Mouse (Mus musculus) granulocyte monocyte progenitor cell, adult 5-6 weeks (primary cell): ENCODE measurements around the gene Ugt1a9. TPM values are rescaled to one million over a fixed set of nuclear protein-coding genes. Genes with fewer than 3 reads are reported as not detected.
A peak's percentile ranks its signal among the peaks of the same experiment; 100 is the strongest.
"Not testable (repeated sequence)": the region's sequence is repeated elsewhere in the genome, so short reads cannot be mapped to it uniquely, and the experiment has no call there.

Experiments
- ATAC-seq: replicated peaks from 2 replicates; pipeline ENCODE4 v1.8.0; 2016; ENCODE audit warnings: mild to moderate bottlenecking, moderate TSS enrichment, inconsistent platforms; ENCODE audit not compliant: poor library complexity, severe bottlenecking
- total RNA-seq, 2 experiments: library from RNA; stranded (forward) in 1 of 2; stranded (reverse) in 1 of 2; fragments of 200-712, 200-1000 nt in 1 of 2; fragments of >200 nt in 1 of 2; fragmentation: Nextera tagmentation in 1 of 2; gene quantifications; 2 replicates each; pipeline ENCODE4 v1.2.3; 2014 to 2017

Ugt1a9 gene
- total RNA-seq (2014; fragmentation: Nextera tagmentation): not detected in 2 replicates
- not detected in 2 replicates for total RNA-seq (2017)

GRCm38 (mm10) chr1:88070495-88070894 lies at the start of gene Ugt1a9:
TSS of gene Ugt1a9 (plus strand) at chr1:88070800.
- no peak for ATAC-seq

GRCm38 (mm10) chr1:88025244-88025643 lies 45.4 kb upstream of the Ugt1a9 start:
- not testable (repeated sequence) for ATAC-seq

GRCm38 (mm10) chr1:88043044-88043443 lies 27.6 kb upstream of the Ugt1a9 start:
- peak; percentile 69 for ATAC-seq

GRCm38 (mm10) chr1:88044832-88045437 lies 25.7 kb upstream of the Ugt1a9 start:
- ATAC-seq: not testable (repeated sequence)

GRCm38 (mm10) chr1:88047408-88047807 lies 23.2 kb upstream of the Ugt1a9 start:
- ATAC-seq: peak; percentile 58

- no peak for ATAC-seq
These were observed 15.5 kb upstream of the Ugt1a9 start, which contains the start of gene Ugt1a10 for GRCm38 (mm10) chr1:88055088-88055487. TSS of gene Ugt1a10 (plus strand) at chr1:88055388.

- ATAC-seq: peak; percentile 90
These were observed 4.0 kb upstream of the Ugt1a9 start for GRCm38 (mm10) chr1:88066472-88067102.

GRCm38 (mm10) chr1:88070902-88071301 lies 302 bp downstream of the Ugt1a9 start:
- no peak for ATAC-seq

GRCm38 (mm10) chr1:88074471-88074870 lies 3.9 kb downstream of the Ugt1a9 start:
- ATAC-seq: no peak

- ATAC-seq: peak; percentile 44
These were observed 6.5 kb downstream of the Ugt1a9 start for GRCm38 (mm10) chr1:88077128-88077527.

GRCm38 (mm10) chr1:88081670-88082069 lies 11.1 kb downstream of the Ugt1a9 start:
- ATAC-seq: peak; percentile 94

GRCm38 (mm10) chr1:88086125-88086524 lies 15.5 kb downstream of the Ugt1a9 start:
- no peak for ATAC-seq

GRCm38 (mm10) chr1:88087513-88087912 lies 16.9 kb downstream of the Ugt1a9 start, which contains the start of gene Ugt1a8:
TSS of gene Ugt1a8 (plus strand) at chr1:88087813.
- ATAC-seq: no peak

- peak; percentile 45 for ATAC-seq
These were observed 21.7 kb downstream of the Ugt1a9 start for GRCm38 (mm10) chr1:88092341-88092740.

- peak; percentile 59 for ATAC-seq
These were observed 23.7 kb downstream of the Ugt1a9 start for GRCm38 (mm10) chr1:88094270-88094676.

GRCm38 (mm10) chr1:88094941-88095492 lies 24.4 kb downstream of the Ugt1a9 start, which contains the start of gene Ugt1a7c:
TSS of gene Ugt1a7c (plus strand) at chr1:88095062.
- peak; percentile 72 for ATAC-seq

- peak; percentile 47 for ATAC-seq
These were observed 27.9 kb downstream of the Ugt1a9 start for GRCm38 (mm10) chr1:88098546-88098945.

GRCm38 (mm10) chr1:88099691-88100090 lies 29.1 kb downstream of the Ugt1a9 start:
- ATAC-seq: not testable (repeated sequence)

GRCm38 (mm10) chr1:88103019-88103418 lies 32.4 kb downstream of the Ugt1a9 start, which contains the start of gene Ugt1a6b:
TSS of gene Ugt1a6b (plus strand) at chr1:88103252.
- peak; percentile 92 for ATAC-seq

- ATAC-seq: not testable (repeated sequence)
These were observed 33.3 kb downstream of the Ugt1a9 start for GRCm38 (mm10) chr1:88103697-88104468.
